In the genomic region with DNA sequence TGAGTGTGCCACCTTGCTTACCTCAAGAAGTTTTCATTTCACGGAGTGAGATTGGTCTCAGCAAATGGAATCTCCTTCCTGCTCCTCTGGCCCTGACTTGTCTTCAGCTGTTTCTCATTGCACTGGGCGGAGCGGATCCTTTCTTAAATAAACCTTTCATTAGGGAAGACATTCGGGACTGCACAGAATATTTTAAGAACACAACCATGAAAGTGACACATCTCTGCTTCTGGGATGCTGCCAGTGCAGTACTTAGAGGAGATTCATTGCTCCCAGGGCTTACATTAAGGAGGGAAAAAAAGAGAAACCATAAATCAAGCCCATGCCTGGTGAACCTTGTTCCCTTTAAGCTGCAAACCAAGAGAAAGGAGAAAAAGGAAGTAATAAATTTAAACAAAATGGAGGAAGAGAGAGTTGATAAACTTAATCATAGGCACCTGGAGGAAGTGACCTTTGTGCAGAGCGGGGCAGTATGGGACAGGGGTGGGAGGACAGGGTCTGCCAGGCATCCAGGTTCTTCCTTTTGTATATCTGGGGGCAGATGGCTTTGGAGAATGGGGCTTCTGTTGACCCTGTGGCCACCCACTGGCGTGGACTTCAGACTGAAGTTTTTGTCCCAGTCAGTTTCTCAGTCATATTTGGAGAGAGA, we compare ENCODE assay signal across 11 mouse cellular contexts. TPM values are rescaled to one million over a fixed set of nuclear protein-coding genes. Genes with fewer than 3 reads are reported as not detected.
DNase-seq lines count a peak whose midpoint lies in the region; ATAC-seq lines count a peak whose summit lies in the region.
"Had no signal": no experiment of that assay in that cellular context is flagged by ENCODE, and none has a peak within 500 bp of the region (broad histone marks: within the 10 kb centered on the region; RNA-seq: fewer than 3 reads in every experiment).

No protein-coding gene starts in this region.

- intact Hi-C loops in heart, postnatal 14 days (cut with DNase I) = no loop called here

- no peak overlapping the region for H3K4me3 ChIP-seq in hindbrain, embryonic 14.5 days (replicated peaks; ENCODE audit: low read length)
- no peak overlapping the region for H3K4me3 ChIP-seq in hindbrain, embryonic 12.5 days

- 67% methylated on average over 6 of the region's 6 CpGs for WGBS in hindbrain, embryonic 14.5 days
- WGBS in hindbrain, embryonic 12.5 days = 62% methylated on average over 6 of the region's 6 CpGs

- no peak overlapping the region for H3K4me2 ChIP-seq in hindbrain, embryonic 14.5 days (replicated peaks)
- no peak overlapping the region for H3K4me2 ChIP-seq in hindbrain, embryonic 12.5 days (replicated peaks)

- no peaks in the 10 kb centered on the region for H3K36me3 ChIP-seq in hindbrain, embryonic 14.5 days (replicated peaks; ENCODE audit: control insufficient read depth, insufficient read depth)
- H3K36me3 ChIP-seq in hindbrain, embryonic 12.5 days = no peaks in the 10 kb centered on the region

- H3K9ac ChIP-seq in hindbrain, embryonic 14.5 days = no peak overlapping the region
- H3K9ac ChIP-seq in hindbrain, embryonic 12.5 days = no peak overlapping the region

- no peaks in the 10 kb centered on the region for H3K27me3 ChIP-seq in hindbrain, embryonic 14.5 days (ENCODE audit: control insufficient read depth, insufficient read depth, low read length)
- no peaks in the 10 kb centered on the region for H3K27me3 ChIP-seq in hindbrain, embryonic 12.5 days

- 0 out of 2 replicates have a peak, but pooled peaks cover 4% of the 10 kb centered on the region for H3K4me1 ChIP-seq in hindbrain, embryonic 14.5 days (replicated peaks; ENCODE audit: control insufficient read depth, insufficient read depth, low read length)
- H3K4me1 ChIP-seq in hindbrain, embryonic 12.5 days = peaks cover 13% of the 10 kb centered on the region

- no peak for DNase-seq in hindbrain, embryonic 14.5 days (ENCODE audit: low spot score)
- peak; percentile 31 for DNase-seq in MEL-GATA-1-ER (ENCODE audit: extremely low read depth, low read depth)
- peak; percentile 31 for DNase-seq in embryo, embryonic 11.5 days (ENCODE audit: low read depth, low spot score)
- DNase-seq in mesoderm, embryonic 11.5 days (ENCODE audit: low read depth, low spot score) = peak; percentile 72
- no peak for DNase-seq in heart, postnatal 14 days
- DNase-seq: adrenal gland, adult 8-10 months; cerebellum, adult 11-12 months had no signal

- no peaks in the 10 kb centered on the region for H3K9me3 ChIP-seq in hindbrain, embryonic 14.5 days (ENCODE audit: control insufficient read depth, low read length)
- H3K9me3 ChIP-seq in hindbrain, embryonic 12.5 days (replicated peaks) = no peaks in the 10 kb centered on the region

- ATAC-seq in hindbrain, embryonic 14.5 days (ENCODE audit: low FRiP score) = no peak
- ATAC-seq in hindbrain, embryonic 12.5 days (ENCODE audit: low FRiP score) = no peak
- ATAC-seq in cerebellum, adult (ENCODE audit: insufficient number of reproducible peaks, low FRiP score, low TSS enrichment) = no peak
- ATAC-seq: inflammation-experienced regulatory T-cells, adult 6 months; lung, postnatal 0 days had no signal

- peak overlapping the region; percentile 14; the same call in 1 of the 2 replicates for H3K27ac ChIP-seq in hindbrain, embryonic 14.5 days
- no peak overlapping the region for H3K27ac ChIP-seq in hindbrain, embryonic 12.5 days

RNA-seq across cellular contexts. Expression of gene Nppc, which starts 37.5 kb away (rescaled TPM):
- polyA plus RNA-seq in hindbrain, embryonic 14.5 days (2014; fragmentation: Nextera tagmentation; extraction: Ambion mirVana) = 16.3 and 18.1 TPM in 2 replicates
- 14.7 and 16.0 TPM in 2 replicates for polyA plus RNA-seq in hindbrain, embryonic 12.5 days (2016; fragmentation: Nextera tagmentation; extraction: Ambion mirVana)
- total RNA-seq in heart, postnatal 14 days (2021) = under 1 TPM; 0.62 to 0.63 TPM
- total RNA-seq: adrenal gland, adult 8-10 months had no signal
- polyA plus RNA-seq: inflammation-experienced regulatory T-cells, adult 6 months had no signal

RNA-seq across cellular contexts. Expression of gene Cops7b, which starts 50.2 kb away (rescaled TPM):
- 50.5 and 55.3 TPM in 2 replicates for polyA plus RNA-seq in hindbrain, embryonic 14.5 days (2014; fragmentation: Nextera tagmentation; extraction: Ambion mirVana)
- 60.2 and 60.6 TPM in 2 replicates for polyA plus RNA-seq in hindbrain, embryonic 12.5 days (2016; fragmentation: Nextera tagmentation; extraction: Ambion mirVana)
- 10 to 100 TPM; 10.8 to 11.5 TPM for total RNA-seq in heart, postnatal 14 days (2021)

RNA-seq across cellular contexts. Expression of gene Pde6d, which starts 50.4 kb away (rescaled TPM):
- 96.6 and 112 TPM in 2 replicates for polyA plus RNA-seq in hindbrain, embryonic 14.5 days (2014; fragmentation: Nextera tagmentation; extraction: Ambion mirVana)
- polyA plus RNA-seq in hindbrain, embryonic 12.5 days (2016; fragmentation: Nextera tagmentation; extraction: Ambion mirVana) = 93.7 and 100 TPM in 2 replicates
- total RNA-seq in heart, postnatal 14 days (2021) = 10 to 100 TPM; 40.3 to 44.5 TPM

Comparison
In these comparisons a context has a peak if more than half of its experiments do, and no peak if none do; other contexts are left out.
1. DNase-seq: peak in MEL-GATA-1-ER (single experiment), embryo, embryonic 11.5 days (single experiment) and mesoderm, embryonic 11.5 days (single experiment); none in hindbrain, embryonic 14.5 days (single experiment) and heart, postnatal 14 days (0 of 2).